Mouse (Mus musculus): ENCODE data around the gene Traf3. TPM values are rescaled to one million over a fixed set of nuclear protein-coding genes. Genes with fewer than 3 reads are reported as not detected.
A peak's percentile ranks its signal among the peaks of the same experiment; 100 is the strongest.

The Traf3 gene
- total and polyA plus RNA-seq, 2 experiments from 2014 or later: 13.7 to 40.8 TPM

DNA sequence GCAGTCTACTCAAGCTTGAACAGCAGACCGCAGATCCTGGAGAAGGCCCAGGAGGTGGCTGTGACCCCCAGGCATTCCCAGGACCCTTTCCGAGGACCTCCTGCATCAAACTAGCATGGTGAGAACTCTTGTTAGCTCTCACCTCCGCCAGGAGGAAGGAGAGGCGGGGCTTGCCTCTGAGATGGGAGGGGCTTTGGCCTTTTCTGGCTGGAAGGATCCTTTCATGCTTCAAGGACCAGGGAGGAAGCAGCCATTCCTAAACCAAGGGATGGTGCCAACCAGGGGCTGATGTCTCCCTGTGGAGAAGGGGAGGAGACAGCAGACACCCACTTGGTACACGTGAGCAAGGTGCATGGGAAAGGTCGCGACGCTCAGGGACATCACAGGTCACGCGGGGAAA is 118.4 kb downstream of the Traf3 start:
- TF ChIP-seq CTCF (IDR thresholded peaks at IDR 0.05; ENCODE audit: low read depth): no peak
- 0 out of 2 replicates have a peak, but pooled peaks have one; percentile 8 for ATAC-seq
- WGBS: 37% methylated on average over 10 of the region's 10 CpGs
- no peak overlapping the region for H3K27ac ChIP-seq
- no peaks in the 10 kb centered on the region for H3K27me3 ChIP-seq (ENCODE audit: insufficient read depth, low read length)
- H3K9me3 ChIP-seq (ENCODE audit: low read length): no peaks in the 10 kb centered on the region
- H3K36me3 ChIP-seq (ENCODE audit: insufficient read depth, low read length): no peaks in the 10 kb centered on the region
- no peak overlapping the region for H3K9ac ChIP-seq (replicated peaks; ENCODE audit: low read length)
- H3K4me1 ChIP-seq (ENCODE audit: insufficient read depth, low read length): no peaks in the 10 kb centered on the region
- peak overlapping the region; percentile 34; the same call in 1 of the 2 replicates for H3K4me2 ChIP-seq (ENCODE audit: low read depth, low read length)
- H3K4me3 ChIP-seq (ENCODE audit: low read length): no peak overlapping the region
- no peak for DNase-seq (ENCODE audit: low spot score)

DNA sequence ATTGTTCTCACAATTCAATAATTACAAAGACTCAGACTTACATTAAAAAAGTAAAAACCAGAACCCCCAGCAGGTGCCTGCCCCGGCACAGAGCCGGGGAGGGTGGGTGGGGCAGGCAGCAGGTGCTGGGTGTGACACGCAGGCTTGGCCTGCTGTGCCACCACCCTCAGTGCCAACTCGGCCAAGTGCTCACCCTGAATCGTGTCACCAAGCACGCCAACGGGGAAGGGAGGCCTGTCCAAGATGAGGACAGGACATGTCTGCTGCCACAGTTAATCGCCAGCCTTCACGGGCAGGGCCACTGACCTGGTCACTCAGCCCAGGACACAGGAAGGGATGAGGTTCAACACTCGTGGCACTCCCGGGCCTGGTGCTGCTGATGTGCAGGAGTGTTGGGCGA is 126.9 kb downstream of the Traf3 start:
- no peak for ATAC-seq
- no peak for TF ChIP-seq CTCF (IDR thresholded peaks at IDR 0.05; ENCODE audit: low read depth)
- H3K4me2 ChIP-seq (ENCODE audit: low read depth, low read length): no peak overlapping the region
- peaks cover 52% of the 10 kb centered on the region for H3K36me3 ChIP-seq (ENCODE audit: insufficient read depth, low read length)
- no peak overlapping the region for H3K27ac ChIP-seq
- H3K27me3 ChIP-seq (ENCODE audit: insufficient read depth, low read length): no peaks in the 10 kb centered on the region
- H3K9me3 ChIP-seq (ENCODE audit: low read length): no peaks in the 10 kb centered on the region
- DNase-seq (ENCODE audit: low spot score): no peak
- H3K4me1 ChIP-seq (ENCODE audit: insufficient read depth, low read length): no peaks in the 10 kb centered on the region
- 91% methylated on average over 12 of the region's 12 CpGs for WGBS
- H3K4me3 ChIP-seq (ENCODE audit: low read length): no peak overlapping the region
- no peak overlapping the region for H3K9ac ChIP-seq (replicated peaks; ENCODE audit: low read length)

DNA sequence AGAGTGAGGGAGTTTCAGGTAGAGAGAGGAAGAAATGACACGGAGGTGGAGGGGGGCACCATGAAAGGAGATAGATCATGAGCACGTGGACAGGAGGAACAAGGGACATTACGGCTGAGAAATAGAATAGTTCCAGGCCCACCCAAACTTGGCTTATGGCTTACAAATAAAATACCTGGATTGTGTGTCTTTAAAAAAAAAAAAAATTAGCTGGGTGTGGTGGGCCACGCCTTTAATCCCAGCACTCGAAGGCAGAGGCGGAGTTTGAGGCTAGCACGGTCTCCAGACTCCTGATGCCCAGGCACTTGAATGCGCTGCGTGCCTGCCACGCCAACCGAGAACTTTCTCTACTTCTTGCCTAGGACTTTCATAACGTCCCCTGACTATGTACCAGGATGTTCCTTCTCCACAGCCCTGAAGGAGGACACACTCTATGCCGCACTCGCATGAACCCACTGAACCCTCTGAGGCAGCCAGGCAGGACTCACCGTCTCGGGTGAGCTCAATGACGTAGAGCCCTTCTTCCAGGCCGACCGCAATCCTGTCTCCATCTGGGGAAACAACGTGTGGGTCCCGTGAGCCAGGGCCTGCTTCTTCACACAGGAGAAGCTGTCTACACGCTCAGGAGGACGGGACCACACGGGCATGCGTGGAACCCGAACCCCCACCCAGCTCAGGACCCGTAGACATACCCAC is 135.3 kb downstream of the Traf3 start:
- Histone ChIP-seq H3K4me2 (ENCODE audit: low read depth, low read length) (no peak overlapping the region), H3K27me3 (ENCODE audit: insufficient read depth, low read length) (no peaks in the 10 kb centered on the region), H3K27ac (no peak overlapping the region), H3K9me3 (ENCODE audit: low read length) (no peaks in the 10 kb centered on the region), H3K36me3 (ENCODE audit: insufficient read depth, low read length) (peaks cover 76% of the 10 kb centered on the region), H3K9ac (replicated peaks; ENCODE audit: low read length) (no peak overlapping the region), H3K4me3 (ENCODE audit: low read length) (no peak overlapping the region), H3K4me1 (ENCODE audit: insufficient read depth, low read length) (no peaks in the 10 kb centered on the region)
- ATAC-seq (no peak), DNase-seq (ENCODE audit: low spot score) (no peak)
- no peak for TF ChIP-seq CTCF (IDR thresholded peaks at IDR 0.05; ENCODE audit: low read depth)
- 96% methylated on average over 27 of the region's 27 CpGs for WGBS

DNA sequence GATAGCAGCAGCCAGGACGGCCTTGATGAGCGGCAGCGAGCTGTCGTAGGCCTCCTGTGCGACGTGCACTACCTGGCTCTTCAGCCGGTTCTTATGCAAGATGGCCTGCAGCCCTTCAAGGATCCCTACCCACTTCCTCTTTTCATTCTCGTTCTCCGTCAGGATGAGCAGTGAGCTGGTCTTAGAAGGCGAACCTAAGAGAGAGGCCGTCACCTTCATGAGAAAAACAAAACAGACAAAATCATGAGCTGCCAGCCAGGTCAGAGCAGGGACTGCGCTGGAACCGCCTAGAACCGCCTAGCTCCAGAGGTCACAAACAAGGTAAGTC is 135.8 kb downstream of the Traf3 start:
- no peak overlapping the region for H3K9ac ChIP-seq (replicated peaks; ENCODE audit: low read length)
- H3K9me3 ChIP-seq (ENCODE audit: low read length): no peaks in the 10 kb centered on the region
- H3K27ac ChIP-seq: no peak overlapping the region
- DNase-seq (ENCODE audit: low spot score): no peak
- no peak overlapping the region for H3K4me3 ChIP-seq (ENCODE audit: low read length)
- H3K4me2 ChIP-seq (ENCODE audit: low read depth, low read length): no peak overlapping the region
- no peaks in the 10 kb centered on the region for H3K27me3 ChIP-seq (ENCODE audit: insufficient read depth, low read length)
- no peak for ATAC-seq
- TF ChIP-seq CTCF (IDR thresholded peaks at IDR 0.05; ENCODE audit: low read depth): no peak
- WGBS: 94% methylated on average over 14 of the region's 14 CpGs
- peaks cover 79% of the 10 kb centered on the region for H3K36me3 ChIP-seq (ENCODE audit: insufficient read depth, low read length)
- no peaks in the 10 kb centered on the region for H3K4me1 ChIP-seq (ENCODE audit: insufficient read depth, low read length)

DNA sequence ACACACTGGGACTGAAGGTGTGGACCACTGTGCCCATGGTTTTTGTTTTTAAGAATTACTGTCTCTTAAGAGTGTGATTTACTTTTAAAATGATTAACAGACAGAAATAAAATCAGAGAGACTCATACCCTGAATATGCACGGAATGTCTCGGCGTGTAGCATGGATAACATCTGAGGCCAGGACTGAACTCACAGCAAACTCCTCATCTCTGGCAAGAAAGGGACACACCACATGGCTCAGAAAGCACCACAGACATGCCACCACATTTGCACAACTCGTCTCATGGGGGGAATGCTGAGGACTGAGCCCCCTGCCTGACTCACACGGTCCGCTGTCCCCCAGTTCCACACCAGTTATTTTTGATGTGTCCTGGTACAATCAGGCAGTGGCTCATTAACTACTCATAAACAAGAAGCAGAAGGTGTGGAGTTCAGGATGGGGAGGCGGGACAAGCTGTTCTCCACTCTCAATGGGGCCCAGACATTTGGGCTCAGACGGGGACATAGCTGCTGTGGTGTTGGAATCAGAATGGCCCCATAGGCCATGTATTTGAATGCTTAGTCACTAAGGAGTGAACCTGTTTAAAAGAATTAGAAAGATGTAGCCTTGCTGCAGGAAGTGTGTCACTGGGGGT is 137.7 kb downstream of the Traf3 start:
- WGBS: 91% methylated on average over 8 of the region's 8 CpGs
- Histone ChIP-seq H3K4me2 (ENCODE audit: low read depth, low read length) (no peak overlapping the region), H3K9me3 (ENCODE audit: low read length) (no peaks in the 10 kb centered on the region), H3K4me3 (ENCODE audit: low read length) (no peak overlapping the region), H3K4me1 (ENCODE audit: insufficient read depth, low read length) (no peaks in the 10 kb centered on the region), H3K36me3 (ENCODE audit: insufficient read depth, low read length) (peaks cover 76% of the 10 kb centered on the region), H3K9ac (replicated peaks; ENCODE audit: low read length) (no peak overlapping the region), H3K27ac (no peak overlapping the region), H3K27me3 (ENCODE audit: insufficient read depth, low read length) (no peaks in the 10 kb centered on the region)
- DNase-seq (ENCODE audit: low spot score) (no peak), ATAC-seq (no peak)
- no peak for TF ChIP-seq CTCF (IDR thresholded peaks at IDR 0.05; ENCODE audit: low read depth)

DNA sequence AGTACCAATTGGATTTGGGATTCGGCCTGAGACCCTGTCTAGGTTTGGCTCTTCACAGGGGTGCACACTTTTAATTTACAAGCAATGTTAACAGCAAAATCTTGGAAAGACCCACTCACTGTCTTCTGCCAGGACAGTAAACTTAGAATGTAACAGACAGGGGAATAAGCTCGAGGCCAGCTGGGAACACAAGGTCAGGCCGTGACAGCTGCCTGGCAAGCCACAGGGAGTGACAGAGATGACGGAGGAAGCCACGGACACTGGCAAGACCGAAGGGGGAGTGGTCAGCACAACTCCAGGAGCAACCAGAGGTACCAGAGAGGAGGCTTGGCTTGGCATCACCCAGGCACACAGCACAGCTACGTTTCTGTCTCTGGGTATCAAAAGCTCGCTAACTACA is 140.7 kb downstream of the Traf3 start:
- no peak for TF ChIP-seq CTCF (IDR thresholded peaks at IDR 0.05; ENCODE audit: low read depth)
- no peak for ATAC-seq

DNA sequence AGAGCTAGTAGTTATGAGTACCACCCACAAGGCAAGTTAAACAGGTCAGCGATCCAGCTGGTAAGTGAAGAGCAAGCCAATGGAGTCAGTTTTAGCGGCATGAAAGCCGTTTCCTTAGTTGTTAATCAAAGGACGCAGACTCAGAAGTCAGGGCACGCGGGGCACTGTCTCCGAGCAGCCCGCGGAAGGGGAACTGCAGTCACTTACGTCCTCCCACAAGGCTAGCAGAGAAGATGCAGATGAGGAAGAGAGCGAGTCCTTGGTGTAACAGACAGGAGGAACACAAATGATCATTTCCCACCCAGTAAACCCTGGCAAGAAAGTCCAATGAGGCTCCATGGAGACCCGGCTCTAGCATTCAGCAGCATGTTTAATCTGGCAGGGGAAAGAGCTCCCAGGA is 143.1 kb downstream of the Traf3 start:
- H3K27ac ChIP-seq: no peak overlapping the region
- no peak overlapping the region for H3K4me3 ChIP-seq (ENCODE audit: low read length)
- H3K36me3 ChIP-seq (ENCODE audit: insufficient read depth, low read length): peaks cover 87% of the 10 kb centered on the region
- ATAC-seq (no peak), DNase-seq (ENCODE audit: low spot score) (no peak)
- H3K4me2 ChIP-seq (ENCODE audit: low read depth, low read length): no peak overlapping the region
- TF ChIP-seq CTCF (IDR thresholded peaks at IDR 0.05; ENCODE audit: low read depth): no peak
- no peaks in the 10 kb centered on the region for H3K27me3 ChIP-seq (ENCODE audit: insufficient read depth, low read length)
- H3K9ac ChIP-seq (replicated peaks; ENCODE audit: low read length): no peak overlapping the region
- no peaks in the 10 kb centered on the region for H3K4me1 ChIP-seq (ENCODE audit: insufficient read depth, low read length)
- WGBS: 74% methylated on average over 12 of the region's 12 CpGs
- no peaks in the 10 kb centered on the region for H3K9me3 ChIP-seq (ENCODE audit: low read length)

More for the DNA sequence above, 140.7 kb downstream of the Traf3 start:
- Histone ChIP-seq H3K4me1 (ENCODE audit: insufficient read depth, low read length) (no peaks in the 10 kb centered on the region), H3K27me3 (ENCODE audit: insufficient read depth, low read length) (no peaks in the 10 kb centered on the region), H3K9me3 (ENCODE audit: low read length) (no peaks in the 10 kb centered on the region), H3K36me3 (ENCODE audit: insufficient read depth, low read length) (peaks cover 85% of the 10 kb centered on the region), H3K4me3 (ENCODE audit: low read length) (no peak overlapping the region), H3K4me2 (ENCODE audit: low read depth, low read length) (no peak overlapping the region), H3K27ac (no peak overlapping the region), H3K9ac (replicated peaks; ENCODE audit: low read length) (no peak overlapping the region)
- WGBS: 69% methylated on average over 8 of the region's 8 CpGs
- no peak for DNase-seq (ENCODE audit: low spot score)
